Mouse (Mus musculus) adrenal gland, adult 2 months (tissue): ENCODE results near the gene Prpf38a. TPM values are rescaled to one million over a fixed set of nuclear protein-coding genes. Genes with fewer than 3 reads are reported as not detected.

ENCODE experiments used
- DNase-seq: peaks from one replicate; pipeline ENCODE4 v3.0.0; 2021
- long read RNA-seq: library from polyadenylated mRNA; stranded (forward); transcript quantifications from one replicate; pipeline ENCODE4 v2.0.0, GENCODE M21; 2021
- polyA plus RNA-seq: library from polyadenylated mRNA; depleted of rRNA; stranded (reverse); fragments of >200 nt; gene quantifications from 2 replicates; pipeline ENCODE4 v1.2.3, GENCODE M21; 2012; rRNA removed
- total RNA-seq, 2 experiments: library from RNA; stranded (reverse); gene quantifications; 2 replicates each; pipeline ENCODE4 v1.2.3; 2021

Gene Prpf38a
- total RNA-seq (10 to 100 TPM; 26.8 to 28.4 TPM), polyA plus RNA-seq (0.66 and 0.99 TPM in 2 replicates)
- long read RNA-seq, transcript Prpf38a-201 (10 exons, 1,516 nt): major isoform, 10 of 10 reads
- long read RNA-seq, partial matches to known transcripts: 0 of 10 reads
- long read RNA-seq, other reads (novel, unspliced or antisense): 0 of 10 reads

DNA sequence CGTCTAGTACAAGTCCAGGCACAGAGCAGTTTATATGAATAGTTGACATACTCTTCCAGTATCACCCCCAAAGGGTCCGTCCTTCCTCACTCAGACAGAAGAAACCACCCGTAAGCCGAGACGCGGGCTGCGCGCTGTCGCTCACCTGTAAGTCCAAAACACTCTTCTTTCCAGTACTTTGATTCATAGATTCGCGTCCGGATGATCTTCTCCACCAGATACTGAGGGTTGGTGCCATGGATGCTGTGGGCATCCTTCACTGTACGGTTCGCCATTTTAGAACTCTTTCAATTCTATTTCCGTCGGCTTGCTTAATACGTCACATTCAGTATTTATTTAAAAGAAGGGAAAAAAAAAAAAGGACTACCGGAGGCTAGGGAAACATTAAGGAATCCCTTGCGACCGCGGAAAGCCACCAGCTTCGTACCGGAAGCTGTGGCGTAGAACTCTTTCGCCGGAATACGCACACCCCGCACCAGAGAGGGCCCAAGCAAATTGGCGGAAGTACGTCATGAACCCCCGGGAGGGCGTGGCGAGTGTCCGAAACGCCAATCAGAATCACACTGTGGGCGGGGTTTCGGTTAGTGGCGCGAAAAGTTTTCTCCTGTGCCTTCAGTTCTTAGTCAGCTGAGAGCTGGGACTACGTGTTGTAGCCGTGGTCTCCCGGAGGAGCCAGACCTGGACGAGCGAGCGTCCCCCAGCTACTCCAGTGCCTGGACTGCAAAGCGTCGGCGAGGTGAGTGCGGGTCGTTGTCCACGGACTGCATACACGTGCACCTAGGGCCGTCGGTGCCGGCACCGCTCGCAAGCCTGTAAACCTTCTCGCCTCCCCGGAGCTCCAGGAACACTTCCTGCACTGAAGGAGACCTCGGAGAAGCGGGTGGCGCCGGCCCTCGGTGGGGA lies at the start of gene Prpf38a, which contains the start of gene Orc1:
Prpf38a (minus strand) TSS at position 497 of the 903 bp plus-strand sequence.
Orc1 (plus strand) TSS at position 584 of the 903 bp plus-strand sequence.
- peak; percentile 98 for DNase-seq

DNA sequence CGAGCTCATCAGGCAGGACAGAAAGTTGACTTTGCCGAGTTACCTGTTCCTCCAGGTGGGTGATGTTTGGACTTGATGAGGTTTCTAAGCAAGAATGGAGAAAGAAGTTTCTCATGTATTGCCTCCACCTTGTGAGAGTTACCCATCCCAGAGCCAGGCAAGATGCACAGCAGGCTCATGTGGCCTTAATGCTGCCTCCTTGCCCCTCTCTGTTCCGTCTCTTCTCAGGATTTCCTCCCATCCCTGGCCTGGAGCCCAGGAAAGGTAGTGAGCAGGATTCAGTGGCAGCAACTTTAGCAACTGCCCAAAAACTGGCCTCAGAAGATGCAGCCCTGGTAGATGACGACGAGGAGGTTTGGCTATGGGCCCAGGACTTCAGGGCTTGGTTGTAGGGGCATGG lies 47.9 kb upstream of the Prpf38a start:
- DNase-seq: no peak

GRCm38 (mm10) chr4:108621504-108621903 lies 42.4 kb upstream of the Prpf38a start:
- DNase-seq: no peak

- DNase-seq: no peak
These were observed 41.4 kb upstream of the Prpf38a start for GRCm38 (mm10) chr4:108620536-108620935.

DNA sequence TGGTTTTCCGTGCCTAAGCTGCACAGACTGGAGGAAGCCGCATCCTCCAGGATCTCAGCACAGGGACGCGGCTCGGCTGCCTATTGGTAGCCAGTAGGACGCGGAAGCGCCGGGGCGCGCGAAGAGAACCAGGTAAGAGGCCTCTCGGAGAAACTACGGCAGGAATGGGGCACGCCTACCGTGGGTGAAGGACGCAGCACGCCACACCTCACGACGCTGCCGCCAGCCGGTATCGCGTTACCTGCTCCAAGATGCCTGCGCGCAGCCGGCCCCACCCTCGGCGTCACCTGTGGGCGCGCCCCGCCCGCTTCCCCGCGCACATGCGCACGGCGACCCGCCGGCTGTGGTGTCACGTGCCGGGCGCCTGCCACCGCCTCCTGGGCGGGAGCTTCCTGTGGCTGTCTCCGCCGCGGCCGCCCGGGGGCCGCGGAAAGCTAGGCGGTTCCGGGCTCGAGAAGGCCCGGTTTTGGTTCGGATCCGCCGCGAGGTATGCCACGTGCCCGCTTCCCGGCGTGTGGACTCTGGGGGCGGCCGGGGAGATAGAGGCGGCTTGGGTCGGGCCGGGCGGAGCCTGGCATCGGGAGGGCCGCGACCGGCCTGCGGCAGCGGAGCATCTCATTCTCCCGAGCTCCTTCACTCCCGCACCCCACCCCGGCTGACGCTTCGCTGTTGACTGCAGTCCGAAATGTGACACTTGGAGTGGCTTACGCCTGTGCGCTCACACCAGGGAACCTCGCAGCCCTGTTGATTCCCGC lies 40.6 kb upstream of the Prpf38a start, which contains the start of gene Cc2d1b:
Cc2d1b (plus strand) TSS at position 354 of the 755 bp plus-strand sequence.
- peak; percentile 94 for DNase-seq

DNA sequence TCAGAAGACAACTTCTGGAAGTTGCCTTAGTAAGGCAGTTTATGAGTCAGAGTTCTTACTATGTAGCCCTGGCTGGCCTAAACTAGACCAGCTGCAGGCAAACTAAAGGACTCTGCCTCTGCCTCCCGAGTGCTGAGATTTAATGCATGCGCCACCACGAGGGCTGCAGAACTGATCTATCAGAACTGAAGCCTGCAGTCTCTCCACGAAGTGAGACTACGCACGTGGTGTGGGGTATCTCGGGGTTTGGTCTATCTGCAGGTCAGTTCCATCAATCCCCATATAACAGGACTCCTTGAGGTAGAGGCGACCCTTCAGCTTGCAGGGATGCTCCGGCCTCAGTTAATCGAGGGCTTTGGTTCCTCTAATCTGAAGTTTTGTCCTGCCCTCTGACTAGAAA lies 40.0 kb upstream of the Prpf38a start:
- DNase-seq: no peak

GRCm38 (mm10) chr4:108618586-108618985 lies 39.5 kb upstream of the Prpf38a start:
- no peak for DNase-seq

- DNase-seq: no peak
These were observed 31.8 kb upstream of the Prpf38a start for GRCm38 (mm10) chr4:108610935-108611334.

DNA sequence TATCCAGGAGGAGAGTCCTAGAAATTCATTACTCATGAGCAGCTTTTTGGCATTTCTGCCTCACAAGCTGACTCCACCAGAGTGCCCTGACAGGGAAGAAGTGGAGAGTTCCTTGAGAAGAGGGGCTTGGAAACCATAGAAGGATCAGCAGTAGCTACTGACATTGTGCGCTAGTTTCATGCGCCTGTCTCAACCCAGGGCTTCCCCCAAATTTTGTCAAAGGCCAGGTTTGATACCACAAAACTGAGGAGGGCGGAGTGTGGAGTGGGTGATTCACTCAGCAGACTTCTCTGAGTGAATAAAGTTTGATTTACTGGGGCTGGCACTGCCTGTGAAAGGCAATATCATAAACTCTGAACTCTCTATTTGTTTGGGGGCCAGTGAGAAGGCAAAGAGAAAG lies 29.5 kb upstream of the Prpf38a start:
- peak; percentile 50 for DNase-seq

- DNase-seq: no peak
These were observed 22.7 kb upstream of the Prpf38a start for GRCm38 (mm10) chr4:108601870-108602269.

DNA sequence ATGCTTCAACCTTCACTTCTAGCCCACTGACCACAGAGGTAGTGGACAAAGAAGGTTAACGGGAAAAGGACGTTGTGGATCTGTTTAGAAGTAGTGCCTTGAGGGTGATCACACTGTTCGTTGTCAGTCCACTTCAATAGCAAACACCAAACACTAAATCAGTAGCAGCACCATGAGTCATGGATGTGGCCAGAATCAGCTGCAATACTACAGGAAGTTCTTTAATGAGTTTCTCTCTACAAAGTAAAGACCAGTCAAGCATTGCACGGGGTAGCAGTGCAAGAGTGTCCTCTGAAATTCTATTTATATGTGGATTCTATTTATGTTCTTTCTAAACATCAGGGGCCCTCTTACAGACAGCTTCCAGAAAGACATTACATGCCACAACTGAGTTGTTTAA lies 19.2 kb upstream of the Prpf38a start:
- no peak for DNase-seq

- DNase-seq: no peak
These were observed 16.6 kb upstream of the Prpf38a start for GRCm38 (mm10) chr4:108595785-108596184.

- no peak for DNase-seq
These were observed 14.2 kb upstream of the Prpf38a start for GRCm38 (mm10) chr4:108593376-108593775.

DNA sequence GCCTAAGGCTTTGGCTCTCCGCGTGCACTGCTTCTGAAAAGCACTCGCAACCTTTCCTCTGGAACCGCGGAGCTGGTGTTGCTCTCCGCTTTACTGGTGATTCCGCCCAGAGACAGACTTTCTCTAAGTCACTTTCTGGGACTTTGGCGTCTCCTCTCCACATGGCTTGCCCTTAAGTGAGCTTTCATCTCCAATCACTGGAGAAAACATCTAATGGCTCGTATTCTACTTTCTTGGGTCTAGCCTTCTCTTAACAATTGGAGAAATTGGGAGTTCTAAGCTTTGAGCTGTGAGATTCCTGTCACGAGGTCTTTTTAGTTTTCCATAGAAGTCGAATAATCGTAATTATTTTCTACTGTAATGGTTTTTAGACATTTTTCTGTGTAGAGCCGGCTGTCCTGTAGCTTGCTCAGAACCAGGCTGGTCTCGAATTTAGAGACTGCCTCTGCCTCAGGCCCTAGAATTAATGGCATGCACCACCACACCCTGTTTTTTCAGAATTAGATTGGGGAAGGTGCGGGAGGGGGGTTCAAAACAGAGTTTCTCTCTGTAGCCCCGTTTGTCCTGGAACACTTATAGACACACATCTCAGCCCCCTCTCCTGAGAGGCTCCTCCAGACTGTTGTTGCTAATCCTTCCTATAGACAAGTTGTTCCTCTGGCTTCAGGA lies 741 bp upstream of the Prpf38a start:
- DNase-seq: no peak

DNA sequence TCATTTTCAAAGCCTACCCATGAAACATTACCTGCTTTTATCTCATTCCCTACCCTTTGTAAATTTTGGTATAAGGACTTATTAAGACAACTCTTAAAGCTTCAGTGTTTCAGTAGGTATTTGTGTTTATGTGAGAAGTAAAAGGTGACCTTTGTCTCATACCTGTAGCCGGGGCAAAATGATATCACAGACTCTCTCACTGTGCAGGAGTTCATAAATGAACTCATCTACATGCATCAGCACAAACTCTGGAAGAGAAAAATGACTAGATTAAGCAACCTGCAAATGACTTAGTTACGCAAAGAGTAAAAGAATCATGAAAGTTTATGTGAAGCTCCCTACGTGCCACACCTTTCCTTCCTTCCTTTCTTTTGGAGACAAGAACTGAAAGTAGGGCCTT lies 6.5 kb downstream of the Prpf38a start:
- no peak for DNase-seq

DNA sequence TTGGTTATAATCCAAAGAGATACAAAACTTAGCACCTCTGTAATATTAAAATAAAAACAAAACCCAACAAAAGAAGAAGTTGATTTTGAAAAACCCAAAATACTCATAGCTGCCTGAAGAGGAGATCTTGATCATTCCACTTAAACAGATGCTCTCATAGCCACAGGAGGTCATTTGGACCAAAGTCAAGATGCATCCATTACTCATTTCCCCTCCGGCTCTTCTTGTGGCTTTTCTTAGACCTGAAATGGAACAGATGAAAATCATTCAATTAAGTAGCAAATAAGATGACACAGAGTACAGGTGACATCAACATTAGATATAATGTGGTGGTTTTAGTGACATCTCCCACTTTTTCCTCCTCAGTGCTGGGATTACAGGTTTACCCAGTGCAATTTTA lies 14.1 kb downstream of the Prpf38a start:
- DNase-seq: no peak

GRCm38 (mm10) chr4:108539701-108540100 lies 39.4 kb downstream of the Prpf38a start:
- DNase-seq: no peak

Other genes with a start within 250 kb of the Prpf38a start
- 1 to 10 TPM; 6.4 to 9.5 TPM for gene Shisal2a, start 196.0 kb downstream of the Prpf38a start, total RNA-seq
- gene Shisal2a, start 196.0 kb downstream of the Prpf38a start, polyA plus RNA-seq: 14.3 and 16.2 TPM in 2 replicates
- 1 to 10 TPM; 5.1 to 8.5 TPM for gene Gpx7, start 172.4 kb downstream of the Prpf38a start, total RNA-seq
- gene Gpx7, start 172.4 kb downstream of the Prpf38a start, polyA plus RNA-seq: 8.4 and 9.4 TPM in 2 replicates
- 10 to 100 TPM; 26.1 to 28.7 TPM for gene Tut4, start 119.9 kb downstream of the Prpf38a start, total RNA-seq
- 24.4 and 27.2 TPM in 2 replicates for gene Tut4, start 119.9 kb downstream of the Prpf38a start, polyA plus RNA-seq
- under 1 TPM; 0.20 to 0.24 TPM for gene Orc1, start 87 bp upstream of the Prpf38a start, total RNA-seq
- gene Orc1, start 87 bp upstream of the Prpf38a start, polyA plus RNA-seq: 0.04 TPM in 1 of 2 replicates, not detected in the other
- 10 to 100 TPM; 37.3 to 42.1 TPM for gene Cc2d1b, start 40.6 kb upstream of the Prpf38a start, total RNA-seq
- gene Cc2d1b, start 40.6 kb upstream of the Prpf38a start, polyA plus RNA-seq: 26.7 and 33.0 TPM in 2 replicates
- under 1 TPM; 0.62 to 0.92 TPM for gene 3110021N24Rik, start 140.3 kb upstream of the Prpf38a start, total RNA-seq
- gene 3110021N24Rik, start 140.3 kb upstream of the Prpf38a start, polyA plus RNA-seq: 0.07 and 0.49 TPM in 2 replicates
- 10 to 100 TPM; 27.2 to 28.9 TPM for gene Zfyve9, start 201.5 kb upstream of the Prpf38a start, total RNA-seq
- gene Zfyve9, start 201.5 kb upstream of the Prpf38a start, polyA plus RNA-seq: 4.1 and 4.5 TPM in 2 replicates